Mouse (Mus musculus) cerebellum, adult 18-20 months (tissue): ENCODE data around the gene Zfp949.
A peak's percentile ranks its signal among the peaks of the same experiment; 100 is the strongest.

Experiments used
- DNase-seq, 2 experiments: peaks; one replicate each; pipeline ENCODE4 v3.0.0; 2021

Zfp949 gene

GRCm38 (mm10) chr9:88547851-88548613 is at the start of gene Zfp949:
Gene Zfp949, plus strand, starts transcription at chr9:88548020.
- peak; percentile 85 to 87 for DNase-seq

DNA sequence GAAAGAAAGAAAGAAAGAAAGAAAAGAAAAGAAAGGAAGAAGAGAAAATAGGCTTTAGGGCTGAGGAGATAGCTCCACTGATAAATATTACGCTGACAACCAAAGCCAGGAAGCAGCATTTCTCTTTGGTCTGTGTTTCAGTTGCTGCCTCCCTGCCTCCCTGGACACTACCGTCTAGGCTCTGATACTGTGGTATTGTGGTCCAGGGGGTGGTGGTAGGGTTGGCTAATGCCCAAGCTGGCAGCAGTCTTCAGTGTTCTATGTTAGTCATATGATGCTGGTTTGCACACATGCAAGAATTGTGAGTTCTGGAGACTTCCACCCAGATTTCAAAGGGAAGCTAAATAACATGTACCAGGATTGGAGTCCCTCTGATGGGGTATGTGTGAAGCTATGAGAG is 47.7 kb upstream of the Zfp949 start:
- DNase-seq = no peak

GRCm38 (mm10) chr9:88501846-88502245 is 46.0 kb upstream of the Zfp949 start:
- DNase-seq = no peak

- no peak for DNase-seq
Observed at GRCm38 (mm10) chr9:88515546-88515945, 32.3 kb upstream of the Zfp949 start.

GRCm38 (mm10) chr9:88516361-88516995 is 31.3 kb upstream of the Zfp949 start:
- DNase-seq = no peak

DNA sequence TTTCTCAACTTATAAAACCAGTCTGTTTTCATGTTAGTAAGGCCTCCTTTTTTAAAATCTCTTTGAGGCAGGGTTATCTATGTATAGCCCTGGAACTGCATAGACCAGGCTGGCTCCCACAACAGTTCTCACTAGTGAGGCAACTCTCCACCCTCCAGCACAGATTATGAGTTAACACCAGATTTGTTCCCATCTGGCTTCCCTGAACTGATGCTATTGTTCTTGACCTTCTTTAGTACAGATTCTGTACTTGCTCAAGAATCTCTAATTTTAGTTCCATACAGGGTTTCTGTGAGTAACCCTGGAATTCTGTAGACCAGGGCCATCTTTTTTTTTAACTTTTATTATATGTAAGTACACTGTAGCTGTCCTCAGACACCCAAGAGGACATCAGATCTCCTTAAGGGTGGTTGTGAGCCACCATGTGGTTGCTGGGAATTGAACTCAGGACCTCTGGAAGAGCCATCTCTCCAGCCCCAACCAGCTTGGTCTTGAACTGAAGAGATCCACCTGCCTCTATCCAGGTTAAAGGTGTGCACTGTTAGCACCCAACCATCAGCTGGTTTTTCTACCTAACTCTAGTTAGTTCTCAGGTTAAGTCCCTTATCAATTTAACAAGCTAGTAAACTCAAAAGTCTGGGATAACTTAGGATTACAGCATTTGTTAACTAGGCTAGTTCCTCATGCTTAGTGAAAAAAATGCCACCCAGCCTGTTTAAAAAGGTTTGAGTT is 28.3 kb upstream of the Zfp949 start:
- no peak for DNase-seq

GRCm38 (mm10) chr9:88520122-88520848 is 27.5 kb upstream of the Zfp949 start:
- no peak for DNase-seq

GRCm38 (mm10) chr9:88520849-88521483 is 26.9 kb upstream of the Zfp949 start:
- DNase-seq = no peak

GRCm38 (mm10) chr9:88521961-88522568 is 25.8 kb upstream of the Zfp949 start:
- DNase-seq = peak in 1 of 2 experiments; percentile 16

- peak; percentile 96 to 97 for DNase-seq
Observed at GRCm38 (mm10) chr9:88522569-88523334, 25.1 kb upstream of the Zfp949 start.

DNA sequence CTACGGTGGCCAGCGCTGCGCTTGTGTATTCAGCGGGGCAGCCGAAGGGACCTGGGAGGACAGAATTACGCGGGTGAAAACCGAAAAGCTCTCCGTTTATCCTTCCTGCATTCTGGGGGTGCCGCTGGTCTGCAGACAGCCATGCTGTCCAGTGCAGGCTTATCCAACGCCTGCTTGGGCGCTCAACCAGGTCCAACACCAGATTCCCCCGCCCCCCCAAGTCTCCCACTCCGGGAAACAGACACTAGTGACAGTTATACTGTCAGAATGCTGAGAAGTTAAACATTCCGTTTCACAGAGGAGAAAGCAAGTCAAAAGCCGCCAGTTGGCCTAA is 24.5 kb upstream of the Zfp949 start:
- DNase-seq = no peak

- no peak for DNase-seq
Observed at GRCm38 (mm10) chr9:88524367-88524766, 23.5 kb upstream of the Zfp949 start.

DNA sequence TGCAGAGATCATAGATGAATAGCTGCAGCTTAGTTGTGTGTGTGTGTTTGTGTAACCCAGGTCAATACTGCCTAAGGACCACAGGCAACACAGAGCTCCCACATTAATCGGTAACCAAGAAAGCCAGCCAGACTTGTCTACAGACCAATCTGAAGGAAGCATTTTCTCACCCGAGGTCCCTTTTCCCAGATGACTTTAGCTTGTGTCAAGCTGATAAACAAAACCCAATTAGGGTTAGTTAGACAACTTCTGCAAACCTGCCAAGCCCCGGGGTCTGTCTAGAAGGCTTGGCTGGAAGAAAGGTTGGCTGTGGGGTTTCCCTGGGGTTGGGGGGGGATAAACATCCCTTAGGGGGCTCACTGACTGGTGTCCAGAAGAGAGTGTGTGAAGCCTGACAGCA is 23.0 kb upstream of the Zfp949 start:
- DNase-seq = no peak

- DNase-seq = no peak
Observed at GRCm38 (mm10) chr9:88525341-88525740, 22.5 kb upstream of the Zfp949 start.

GRCm38 (mm10) chr9:88527956-88528355 is 19.9 kb upstream of the Zfp949 start:
- DNase-seq = no peak

GRCm38 (mm10) chr9:88528736-88529135 is 19.1 kb upstream of the Zfp949 start:
- no peak for DNase-seq

GRCm38 (mm10) chr9:88529571-88529970 is 18.2 kb upstream of the Zfp949 start:
- no peak for DNase-seq

DNA sequence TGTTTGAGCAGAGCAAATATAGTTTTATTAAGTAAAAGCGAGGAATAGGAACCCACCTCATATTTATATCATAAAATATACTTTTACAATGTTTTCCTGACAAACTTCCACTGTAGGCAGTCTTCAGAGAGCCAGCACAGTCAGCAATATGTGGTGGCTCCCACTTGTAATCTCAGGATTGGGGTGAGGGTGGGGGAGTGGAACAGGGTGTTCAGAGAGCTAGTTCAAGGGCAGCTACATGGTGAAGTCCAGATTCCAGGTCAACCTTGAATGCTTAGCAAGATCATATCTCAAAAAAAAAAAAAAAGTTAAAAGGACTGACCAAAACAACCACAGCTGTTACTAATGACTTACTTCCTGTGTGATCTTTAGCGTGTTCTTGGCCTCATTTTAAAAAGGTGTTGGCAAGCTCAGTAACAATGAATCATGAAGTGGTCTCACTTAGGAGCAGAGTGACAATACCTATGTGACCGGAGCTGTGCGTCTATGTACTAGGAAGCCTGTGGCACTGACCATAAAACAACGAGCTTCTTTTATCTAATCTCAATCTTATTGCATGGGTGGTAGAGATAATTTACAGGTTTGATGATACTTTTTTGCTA is 17.7 kb upstream of the Zfp949 start:
- DNase-seq = no peak

DNA sequence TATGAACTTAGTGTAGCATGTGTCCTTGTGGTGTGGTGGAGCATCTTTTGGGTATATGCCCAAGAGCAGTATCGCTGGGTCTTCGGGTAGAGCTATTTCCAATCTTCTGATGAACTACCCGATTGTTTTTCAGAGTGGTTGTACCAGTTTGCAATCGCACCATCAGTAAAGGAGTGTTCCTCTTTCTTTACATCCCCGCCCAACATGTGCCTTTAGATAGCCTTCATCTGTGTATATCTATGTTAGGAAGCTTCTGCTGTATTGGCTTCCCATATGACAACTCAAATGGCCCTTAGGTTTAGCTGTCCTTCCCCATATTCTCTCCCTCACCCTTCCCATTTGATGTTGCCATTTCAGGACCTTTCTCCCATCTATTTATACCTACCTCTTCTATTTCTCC is 13.7 kb upstream of the Zfp949 start:
- DNase-seq = no peak

- DNase-seq = no peak
Observed at GRCm38 (mm10) chr9:88539546-88540224, 8.1 kb upstream of the Zfp949 start.
